Mouse (Mus musculus) splenic B cell, adult 2 months (primary cell): ENCODE measurements around the gene Gria3.

Experiments
- DNase-seq: peaks from one replicate; pipeline ENCODE4 v3.0.0-alpha.2; 2011; ENCODE audit warnings: low read depth, low spot score
- H3K27me3 ChIP-seq: 2 replicates; pipeline ENCODE4 v1.6.1; 2012; ENCODE audit warnings: mild to moderate bottlenecking, low read length, moderate library complexity, mixed read lengths; ENCODE audit not compliant: control insufficient read depth, poor library complexity, insufficient read depth, severe bottlenecking
- H3K36me3 ChIP-seq: 2 replicates; pipeline ENCODE4 v1.6.1; 2012; ENCODE audit warnings: mild to moderate bottlenecking, low read length, moderate library complexity, mixed read lengths; ENCODE audit not compliant: control insufficient read depth, poor library complexity, insufficient read depth, severe bottlenecking

Gene Gria3

GRCm38 (mm10) chrX:41496528-41496927, 95.9 kb downstream of the Gria3 start:
- Histone ChIP-seq H3K36me3 (no peaks in the 10 kb centered on the region), H3K27me3 (no peaks in the 10 kb centered on the region)

GRCm38 (mm10) chrX:41505371-41505770, 104.7 kb downstream of the Gria3 start:
- Histone ChIP-seq H3K27me3 (no peaks in the 10 kb centered on the region), H3K36me3 (no peaks in the 10 kb centered on the region)
- no peak for DNase-seq

More at GRCm38 (mm10) chrX:41496528-41496927, 95.9 kb downstream of the Gria3 start:
- no peak for DNase-seq

GRCm38 (mm10) chrX:41507959-41508358, 107.3 kb downstream of the Gria3 start:
- H3K36me3 ChIP-seq, result no peaks in the 10 kb centered on the region
- no peaks in the 10 kb centered on the region for H3K27me3 ChIP-seq
- no peak for DNase-seq

GRCm38 (mm10) chrX:41514982-41515381, 114.3 kb downstream of the Gria3 start:
- H3K36me3 ChIP-seq, result no peaks in the 10 kb centered on the region
- no peaks in the 10 kb centered on the region for H3K27me3 ChIP-seq
- no peak for DNase-seq

GRCm38 (mm10) chrX:41532511-41532910, 131.9 kb downstream of the Gria3 start:
- DNase-seq, result no peak
- no peaks in the 10 kb centered on the region for H3K36me3 ChIP-seq
- no peaks in the 10 kb centered on the region for H3K27me3 ChIP-seq

GRCm38 (mm10) chrX:41535886-41536285, 135.2 kb downstream of the Gria3 start:
- Histone ChIP-seq H3K27me3 (no peaks in the 10 kb centered on the region), H3K36me3 (no peaks in the 10 kb centered on the region)
- no peak for DNase-seq

- H3K36me3 ChIP-seq, result no peaks in the 10 kb centered on the region
- H3K27me3 ChIP-seq, result no peaks in the 10 kb centered on the region
- DNase-seq, result no peak
Observed at GRCm38 (mm10) chrX:41562296-41563060, 161.8 kb downstream of the Gria3 start.

- DNase-seq, result no peak
- H3K36me3 ChIP-seq, result no peaks in the 10 kb centered on the region
- no peaks in the 10 kb centered on the region for H3K27me3 ChIP-seq
Observed at GRCm38 (mm10) chrX:41564898-41565297, 164.2 kb downstream of the Gria3 start.

GRCm38 (mm10) chrX:41573079-41573478, 172.4 kb downstream of the Gria3 start:
- no peaks in the 10 kb centered on the region for H3K27me3 ChIP-seq
- peak; percentile 4 for DNase-seq
- no peaks in the 10 kb centered on the region for H3K36me3 ChIP-seq

- no peaks in the 10 kb centered on the region for H3K36me3 ChIP-seq
- no peaks in the 10 kb centered on the region for H3K27me3 ChIP-seq
- no peak for DNase-seq
Observed at GRCm38 (mm10) chrX:41578797-41579196, 178.1 kb downstream of the Gria3 start.

- Histone ChIP-seq H3K27me3 (no peaks in the 10 kb centered on the region), H3K36me3 (no peaks in the 10 kb centered on the region)
- DNase-seq, result no peak
Observed at GRCm38 (mm10) chrX:41587692-41588091, 187.0 kb downstream of the Gria3 start.

GRCm38 (mm10) chrX:41607181-41607580, 206.5 kb downstream of the Gria3 start:
- Histone ChIP-seq H3K36me3 (no peaks in the 10 kb centered on the region), H3K27me3 (no peaks in the 10 kb centered on the region)
- DNase-seq, result no peak

GRCm38 (mm10) chrX:41614920-41615319, 214.3 kb downstream of the Gria3 start:
- DNase-seq, result peak; percentile 20
- no peaks in the 10 kb centered on the region for H3K27me3 ChIP-seq
- H3K36me3 ChIP-seq, result no peaks in the 10 kb centered on the region

GRCm38 (mm10) chrX:41616928-41617327, 216.3 kb downstream of the Gria3 start:
- Histone ChIP-seq H3K36me3 (no peaks in the 10 kb centered on the region), H3K27me3 (no peaks in the 10 kb centered on the region)
- no peak for DNase-seq

GRCm38 (mm10) chrX:41618396-41618795, 217.7 kb downstream of the Gria3 start:
- Histone ChIP-seq H3K27me3 (no peaks in the 10 kb centered on the region), H3K36me3 (no peaks in the 10 kb centered on the region)
- no peak for DNase-seq

- no peak for DNase-seq
- Histone ChIP-seq H3K36me3 (no peaks in the 10 kb centered on the region), H3K27me3 (no peaks in the 10 kb centered on the region)
Observed at GRCm38 (mm10) chrX:41633576-41633975, 232.9 kb downstream of the Gria3 start.
